Mouse (Mus musculus): ENCODE data around the gene Ldlrap1. TPM values are rescaled to one million over a fixed set of nuclear protein-coding genes. Genes with fewer than 3 reads are reported as not detected.

Gene Ldlrap1
- 10.8 and 11.2 TPM in 2 replicates for polyA plus RNA-seq (2012; rRNA removed)

- Histone ChIP-seq H3K4me1 (ENCODE audit: control insufficient read depth, insufficient read depth, insufficient read length, low read length) (peaks cover 7% of the 10 kb centered on the region), H3K36me3 (ENCODE audit: control insufficient read depth, insufficient read depth, low read length) (no peaks in the 10 kb centered on the region), H3K27me3 (ENCODE audit: control insufficient read depth, insufficient read depth, low read length) (no peaks in the 10 kb centered on the region), H3K27ac (ENCODE audit: insufficient read depth, low read depth, low read length) (no peak within 1 kb of the TSS), H3K4me3 (ENCODE audit: low read depth, low read length) (peak within 1 kb of the TSS; percentile 80)
- WGBS: under 1% methylated on average over 80 of the region's 80 CpGs
- TF ChIP-seq CTCF (IDR thresholded peaks at IDR 0.05; ENCODE audit: extremely low read depth, insufficient read length, insufficient replicate concordance, low read depth, low read length) (no peak), POLR2A (IDR thresholded peaks at IDR 0.05; ENCODE audit: low read depth, low read length) (peak; percentile 64; the same call in 1 of the 2 replicates)
These were observed at the start of gene Ldlrap1 for GRCm38 (mm10) chr4:134767426-134768225. Ldlrap1 (minus strand) TSS chr4:134768024.

- TF ChIP-seq CTCF (IDR thresholded peaks at IDR 0.05; ENCODE audit: extremely low read depth, insufficient read length, insufficient replicate concordance, low read depth, low read length) (no peak), POLR2A (IDR thresholded peaks at IDR 0.05; ENCODE audit: low read depth, low read length) (no peak)
- Histone ChIP-seq H3K4me3 (ENCODE audit: low read depth, low read length) (no peak overlapping the region), H3K36me3 (ENCODE audit: control insufficient read depth, insufficient read depth, low read length) (peaks cover 21% of the 10 kb centered on the region), H3K27me3 (ENCODE audit: control insufficient read depth, insufficient read depth, low read length) (no peaks in the 10 kb centered on the region), H3K4me1 (ENCODE audit: control insufficient read depth, insufficient read depth, insufficient read length, low read length) (peaks cover 9% of the 10 kb centered on the region), H3K27ac (ENCODE audit: insufficient read depth, low read depth, low read length) (peak overlapping the region; percentile 94)
- WGBS: 51% methylated on average over 4 of the region's 4 CpGs
These were observed 46.4 kb upstream of the Ldlrap1 start for GRCm38 (mm10) chr4:134814229-134814571.

DNA sequence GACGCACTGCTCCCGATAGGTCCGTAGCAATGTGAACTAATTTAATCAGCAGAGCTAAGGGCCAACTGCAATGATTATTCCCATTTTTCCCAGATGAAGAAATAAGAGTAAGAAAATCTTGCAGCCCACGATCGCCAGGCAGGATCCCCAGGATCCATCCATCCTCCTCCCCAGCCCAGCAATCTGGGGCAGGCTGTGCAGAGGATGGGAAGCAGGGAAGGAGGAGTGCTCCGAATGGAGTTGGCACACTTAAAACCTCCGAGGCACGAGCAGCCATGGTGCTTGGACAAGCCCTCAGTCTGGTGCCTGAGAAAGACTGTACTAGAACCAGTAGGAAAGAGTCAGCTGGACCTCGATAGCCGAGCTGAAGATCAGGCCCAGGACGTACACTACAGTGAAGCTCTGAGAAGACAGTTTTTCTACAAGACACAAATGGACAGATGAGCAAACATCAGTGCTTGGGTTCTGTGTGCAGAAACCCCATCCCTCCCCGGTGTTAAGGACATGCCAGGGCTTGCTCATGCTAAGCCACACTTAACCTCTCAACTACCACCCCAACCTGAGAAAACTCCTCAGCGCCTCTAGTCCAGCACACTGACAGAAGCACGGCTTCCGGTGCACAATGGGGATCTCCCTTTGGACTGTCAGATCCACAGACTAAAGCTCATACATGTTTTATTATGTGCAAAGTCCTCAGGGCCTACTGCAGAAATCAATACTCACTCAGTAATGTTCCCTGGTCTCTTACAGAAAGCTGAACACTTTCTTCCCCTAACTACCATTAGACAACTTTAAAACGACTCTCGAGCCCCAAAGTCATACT lies 45.8 kb upstream of the Ldlrap1 start:
- 68% methylated on average over 17 of the region's 17 CpGs for WGBS
- Histone ChIP-seq H3K4me3 (ENCODE audit: low read depth, low read length) (no peak overlapping the region), H3K27ac (ENCODE audit: insufficient read depth, low read depth, low read length) (peak overlapping the region; percentile 94), H3K27me3 (ENCODE audit: control insufficient read depth, insufficient read depth, low read length) (no peaks in the 10 kb centered on the region), H3K36me3 (ENCODE audit: control insufficient read depth, insufficient read depth, low read length) (peaks cover 23% of the 10 kb centered on the region), H3K4me1 (ENCODE audit: control insufficient read depth, insufficient read depth, insufficient read length, low read length) (peaks cover 9% of the 10 kb centered on the region)
- TF ChIP-seq CTCF (IDR thresholded peaks at IDR 0.05; ENCODE audit: extremely low read depth, insufficient read length, insufficient replicate concordance, low read depth, low read length) (no peak), POLR2A (IDR thresholded peaks at IDR 0.05; ENCODE audit: low read depth, low read length) (no peak)

GRCm38 (mm10) chr4:134804765-134805164 lies 36.9 kb upstream of the Ldlrap1 start:
- 5% methylated on average over 5 of the region's 5 CpGs for whole genome bisulfite sequencing
- peaks cover 33% of the 10 kb centered on the region for H3K36me3 ChIP-seq (ENCODE audit: control insufficient read depth, insufficient read depth, low read length)
- no peaks in the 10 kb centered on the region for H3K27me3 ChIP-seq (ENCODE audit: control insufficient read depth, insufficient read depth, low read length)
- peak overlapping the region; percentile 94 for H3K27ac ChIP-seq (ENCODE audit: insufficient read depth, low read depth, low read length)
- TF ChIP-seq POLR2A (IDR thresholded peaks at IDR 0.05; ENCODE audit: low read depth, low read length) (no peak), CTCF (IDR thresholded peaks at IDR 0.05; ENCODE audit: extremely low read depth, insufficient read length, insufficient replicate concordance, low read depth, low read length) (no peak)
- peaks cover 19% of the 10 kb centered on the region for H3K4me1 ChIP-seq (ENCODE audit: control insufficient read depth, insufficient read depth, insufficient read length, low read length)
- H3K4me3 ChIP-seq (ENCODE audit: low read depth, low read length): no peak overlapping the region

GRCm38 (mm10) chr4:134802765-134803164 lies 34.9 kb upstream of the Ldlrap1 start:
- no peak overlapping the region for H3K4me3 ChIP-seq (ENCODE audit: low read depth, low read length)
- H3K36me3 ChIP-seq (ENCODE audit: control insufficient read depth, insufficient read depth, low read length): peaks cover 21% of the 10 kb centered on the region
- no peak overlapping the region for H3K27ac ChIP-seq (ENCODE audit: insufficient read depth, low read depth, low read length)
- TF ChIP-seq POLR2A (IDR thresholded peaks at IDR 0.05; ENCODE audit: low read depth, low read length) (no peak), CTCF (IDR thresholded peaks at IDR 0.05; ENCODE audit: extremely low read depth, insufficient read length, insufficient replicate concordance, low read depth, low read length) (no peak)
- 78% methylated on average over 3 of the region's 3 CpGs for WGBS
- H3K27me3 ChIP-seq (ENCODE audit: control insufficient read depth, insufficient read depth, low read length): no peaks in the 10 kb centered on the region
- H3K4me1 ChIP-seq (ENCODE audit: control insufficient read depth, insufficient read depth, insufficient read length, low read length): peaks cover 23% of the 10 kb centered on the region

- no peak for TF ChIP-seq CTCF (IDR thresholded peaks at IDR 0.05; ENCODE audit: extremely low read depth, insufficient read length, insufficient replicate concordance, low read depth, low read length)
- TF ChIP-seq POLR2A (IDR thresholded peaks at IDR 0.05; ENCODE audit: low read depth, low read length): no peak
- Histone ChIP-seq H3K4me3 (ENCODE audit: low read depth, low read length) (no peak overlapping the region), H3K4me1 (ENCODE audit: control insufficient read depth, insufficient read depth, insufficient read length, low read length) (peaks cover 24% of the 10 kb centered on the region), H3K27ac (ENCODE audit: insufficient read depth, low read depth, low read length) (no peak overlapping the region), H3K27me3 (ENCODE audit: control insufficient read depth, insufficient read depth, low read length) (no peaks in the 10 kb centered on the region), H3K36me3 (ENCODE audit: control insufficient read depth, insufficient read depth, low read length) (peaks cover 19% of the 10 kb centered on the region)
- 89% methylated on average over 10 of the region's 10 CpGs for WGBS
These were observed 34.3 kb upstream of the Ldlrap1 start for GRCm38 (mm10) chr4:134802155-134802554.

DNA sequence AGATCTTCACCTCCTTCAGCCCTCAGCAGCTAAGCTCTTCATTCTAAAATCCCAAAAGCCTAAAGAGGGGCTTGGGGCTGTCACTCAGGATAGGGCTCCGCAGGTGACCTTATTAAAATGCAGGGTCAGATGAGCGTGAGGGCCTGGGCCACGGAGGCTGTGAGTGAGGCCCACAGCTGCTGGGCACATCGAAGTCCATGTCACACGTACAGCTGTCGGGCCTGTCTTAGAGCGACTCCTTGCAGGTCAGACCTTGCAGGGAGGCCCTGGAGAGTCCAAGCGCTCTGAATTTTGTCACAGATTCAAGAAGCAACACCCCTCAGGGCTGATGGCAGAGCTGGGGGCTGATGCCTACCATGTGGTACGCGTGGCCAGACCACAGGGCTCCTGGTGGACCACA lies 32.9 kb upstream of the Ldlrap1 start:
- no peak overlapping the region for H3K4me3 ChIP-seq (ENCODE audit: low read depth, low read length)
- TF ChIP-seq POLR2A (IDR thresholded peaks at IDR 0.05; ENCODE audit: low read depth, low read length): no peak
- no peak for TF ChIP-seq CTCF (IDR thresholded peaks at IDR 0.05; ENCODE audit: extremely low read depth, insufficient read length, insufficient replicate concordance, low read depth, low read length)
- H3K4me1 ChIP-seq (ENCODE audit: control insufficient read depth, insufficient read depth, insufficient read length, low read length): peaks cover 23% of the 10 kb centered on the region
- no peak overlapping the region for H3K27ac ChIP-seq (ENCODE audit: insufficient read depth, low read depth, low read length)
- WGBS: 88% methylated on average over 10 of the region's 10 CpGs
- H3K27me3 ChIP-seq (ENCODE audit: control insufficient read depth, insufficient read depth, low read length): no peaks in the 10 kb centered on the region
- peaks cover 9% of the 10 kb centered on the region for H3K36me3 ChIP-seq (ENCODE audit: control insufficient read depth, insufficient read depth, low read length)
